Mouse (Mus musculus) bone marrow, adult 2 months (tissue): Measurements from ENCODE around the gene Sectm1a.

Experiments
- CTCF ChIP-seq: fragments of 200-500 bp; IDR thresholded peaks from 2 replicates; pipeline ENCODE4 v1.5.1; 2011; ENCODE audit warnings: low read length, control low read depth; ENCODE audit not compliant: control insufficient read depth, insufficient read depth
- POLR2A ChIP-seq: fragments of 200-500 bp; IDR thresholded peaks from 2 replicates; pipeline ENCODE4 v1.6.1; 2011; ENCODE audit warnings: low read depth, mild to moderate bottlenecking, control low read depth, low read length, borderline replicate concordance; ENCODE audit not compliant: control insufficient read depth

DNA sequence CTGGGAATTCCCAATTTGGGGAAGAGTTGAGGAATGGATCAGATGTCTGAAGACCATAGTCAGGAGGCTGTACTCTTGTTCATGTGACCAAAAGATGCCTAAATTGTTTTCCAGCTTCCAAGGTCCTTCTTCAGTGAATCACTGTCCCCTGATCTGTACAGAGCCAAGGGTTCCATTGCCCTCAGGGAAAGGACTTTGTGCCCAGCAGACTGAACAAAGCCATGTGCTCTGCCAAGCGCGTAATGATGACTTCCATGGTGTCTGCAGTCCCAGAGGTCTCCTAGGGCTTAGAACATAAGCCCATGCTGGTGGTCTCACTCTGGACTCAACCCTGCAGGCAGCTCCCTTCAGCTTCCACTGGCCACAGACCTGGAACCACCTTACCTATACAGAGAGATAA lies 13.1 kb downstream of the Sectm1a start:
- TF ChIP-seq CTCF: no peak
- TF ChIP-seq POLR2A: no peak
